Mouse (Mus musculus): Measurements from ENCODE around the gene Pycr1.

- no peak for TF ChIP-seq CTCF (IDR thresholded peaks at IDR 0.05; ENCODE audit: borderline replicate concordance, insufficient read depth, low read length)
- no peak for TF ChIP-seq POLR2A (IDR thresholded peaks at IDR 0.05; ENCODE audit: low read depth, low read length)
Measured at GRCm38 (mm10) chr11:120676951-120677350, 33.4 kb upstream of the Pycr1 start.

Data from embryonic fibroblast, embryonic 13.5 days (primary cell).